Mouse (Mus musculus) brown adipose tissue, adult 24 weeks (tissue): ENCODE results near the gene Grip1. TPM values are rescaled to one million over a fixed set of nuclear protein-coding genes. Genes with fewer than 3 reads are reported as not detected.

ENCODE experiments used
- H3K27ac ChIP-seq: fragments of 200-500 bp; replicated peaks from 2 replicates; pipeline ENCODE4 v1.5.1; 2012; ENCODE audit warnings: low read depth, mild to moderate bottlenecking, low read length
- H3K4me1 ChIP-seq: fragments of 200-500 bp; 2 replicates; pipeline ENCODE4 v1.6.1; 2012; ENCODE audit warnings: low read length, mixed read lengths; ENCODE audit not compliant: control insufficient read depth, insufficient read depth, insufficient read length
- H3K4me3 ChIP-seq: fragments of 200-500 bp; 2 replicates; pipeline ENCODE4 v1.5.1; 2012; ENCODE audit warnings: low read depth, mild to moderate bottlenecking, low read length, moderate library complexity; ENCODE audit not compliant: insufficient read depth
- polyA plus RNA-seq: library from polyadenylated mRNA; stranded (reverse); fragments of >200 nt; gene quantifications from 2 replicates; pipeline ENCODE4 v1.2.4, GENCODE M21; 2012; ENCODE audit not compliant: missing spikeins, insufficient read depth, insufficient read length

Gene Grip1
- polyA plus RNA-seq, 1 experiment: not detected

- Histone ChIP-seq H3K4me1 (no peaks in the 10 kb centered on the region), H3K27ac (no peak overlapping the region), H3K4me3 (no peak overlapping the region)
These were observed 584.6 kb downstream of the Grip1 start for GRCm38 (mm10) chr10:120038194-120038593.

GRCm38 (mm10) chr10:120044237-120044636 is 590.6 kb downstream of the Grip1 start:
- Histone ChIP-seq H3K4me3 (no peak overlapping the region), H3K27ac (no peak overlapping the region), H3K4me1 (no peaks in the 10 kb centered on the region)

- no peaks in the 10 kb centered on the region for H3K4me1 ChIP-seq
- H3K4me3 ChIP-seq: no peak overlapping the region
These were observed 591.1 kb downstream of the Grip1 start for GRCm38 (mm10) chr10:120044714-120045234.

GRCm38 (mm10) chr10:120060579-120061237 is 607.1 kb downstream of the Grip1 start:
- no peak overlapping the region for H3K27ac ChIP-seq
- H3K4me1 ChIP-seq: no peaks in the 10 kb centered on the region
- no peak overlapping the region for H3K4me3 ChIP-seq

More at GRCm38 (mm10) chr10:120044714-120045234, 591.1 kb downstream of the Grip1 start:
- no peak overlapping the region for H3K27ac ChIP-seq

- H3K27ac ChIP-seq: no peak overlapping the region
- H3K4me1 ChIP-seq: no peaks in the 10 kb centered on the region
- H3K4me3 ChIP-seq: no peak overlapping the region
These were observed 607.9 kb downstream of the Grip1 start for GRCm38 (mm10) chr10:120061238-120062130.

GRCm38 (mm10) chr10:120064424-120064823 is 610.8 kb downstream of the Grip1 start:
- Histone ChIP-seq H3K27ac (no peak overlapping the region), H3K4me1 (no peaks in the 10 kb centered on the region), H3K4me3 (no peak overlapping the region)

- H3K27ac ChIP-seq: no peak overlapping the region
- H3K4me3 ChIP-seq: no peak overlapping the region
- no peaks in the 10 kb centered on the region for H3K4me1 ChIP-seq
These were observed 612.7 kb downstream of the Grip1 start for GRCm38 (mm10) chr10:120066319-120066718.

GRCm38 (mm10) chr10:120077850-120078249 is 624.2 kb downstream of the Grip1 start:
- Histone ChIP-seq H3K4me1 (no peaks in the 10 kb centered on the region), H3K4me3 (no peak overlapping the region), H3K27ac (no peak overlapping the region)

DNA sequence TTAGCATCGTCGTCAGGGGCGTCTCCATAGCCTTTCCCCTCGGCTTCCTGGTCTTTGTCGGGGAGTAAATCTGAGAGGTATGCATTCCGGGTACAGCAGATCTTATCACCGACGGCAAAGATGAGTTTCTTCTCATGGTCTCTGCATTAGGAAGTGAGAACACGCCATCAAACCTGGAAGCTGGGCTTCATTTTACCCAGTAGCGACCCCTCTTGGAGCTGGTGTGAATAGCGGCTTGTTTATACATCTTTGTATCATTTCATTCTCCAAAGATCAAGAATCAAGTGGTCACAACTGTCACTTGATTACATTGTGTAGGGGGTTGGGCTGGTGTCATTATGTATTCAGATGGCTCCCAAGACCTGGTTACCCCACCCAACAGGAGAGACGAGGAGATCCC is 638.9 kb downstream of the Grip1 start:
- Histone ChIP-seq H3K4me3 (no peak overlapping the region), H3K4me1 (no peaks in the 10 kb centered on the region), H3K27ac (no peak overlapping the region)

GRCm38 (mm10) chr10:120095136-120095535 is 641.5 kb downstream of the Grip1 start:
- no peak overlapping the region for H3K27ac ChIP-seq
- no peaks in the 10 kb centered on the region for H3K4me1 ChIP-seq
- H3K4me3 ChIP-seq: no peak overlapping the region

DNA sequence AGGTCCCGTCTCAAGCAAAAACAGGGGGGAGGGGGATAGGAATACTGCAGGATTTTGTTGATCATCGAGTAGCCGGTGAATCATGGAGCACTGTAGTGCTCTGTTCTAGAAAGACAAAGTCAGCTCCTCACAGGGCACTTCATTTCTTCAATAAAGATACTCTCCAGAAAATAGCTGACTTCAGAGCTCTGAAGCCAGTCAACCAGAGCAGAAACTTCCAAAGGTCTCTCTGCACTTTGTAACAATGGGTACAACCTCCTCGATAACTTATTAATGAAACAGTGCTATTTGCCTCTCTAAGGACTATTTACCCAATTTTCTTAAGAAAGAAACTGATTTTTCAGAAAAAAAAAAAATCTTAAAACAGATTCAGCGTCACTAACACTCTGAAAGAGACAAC is 642.1 kb downstream of the Grip1 start:
- H3K4me3 ChIP-seq: no peak overlapping the region
- H3K27ac ChIP-seq: no peak overlapping the region
- no peaks in the 10 kb centered on the region for H3K4me1 ChIP-seq

DNA sequence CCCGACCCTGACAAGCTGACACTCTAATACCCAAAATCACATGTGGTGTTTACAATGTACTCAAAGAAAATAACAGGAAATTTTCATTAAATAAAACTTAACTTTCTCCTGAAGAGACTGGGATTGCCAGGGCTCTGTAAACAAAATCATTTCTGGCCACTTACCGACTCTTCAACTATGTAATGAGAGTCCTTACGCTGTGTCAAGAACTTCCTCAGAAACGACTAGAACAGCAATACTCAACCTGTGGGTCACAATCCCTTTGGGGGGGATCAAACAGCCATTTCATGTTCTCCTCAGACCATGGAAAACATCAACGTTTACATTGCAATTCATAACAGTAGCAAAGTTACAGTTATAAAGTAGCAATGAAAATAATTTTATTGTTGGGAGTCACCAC is 643.9 kb downstream of the Grip1 start:
- H3K4me1 ChIP-seq: no peaks in the 10 kb centered on the region
- H3K27ac ChIP-seq: no peak overlapping the region

GRCm38 (mm10) chr10:120100806-120101205 is 647.2 kb downstream of the Grip1 start:
- no peak overlapping the region for H3K27ac ChIP-seq
- H3K4me1 ChIP-seq: no peaks in the 10 kb centered on the region
- no peak overlapping the region for H3K4me3 ChIP-seq

More for the DNA sequence above, 643.9 kb downstream of the Grip1 start:
- no peak overlapping the region for H3K4me3 ChIP-seq

DNA sequence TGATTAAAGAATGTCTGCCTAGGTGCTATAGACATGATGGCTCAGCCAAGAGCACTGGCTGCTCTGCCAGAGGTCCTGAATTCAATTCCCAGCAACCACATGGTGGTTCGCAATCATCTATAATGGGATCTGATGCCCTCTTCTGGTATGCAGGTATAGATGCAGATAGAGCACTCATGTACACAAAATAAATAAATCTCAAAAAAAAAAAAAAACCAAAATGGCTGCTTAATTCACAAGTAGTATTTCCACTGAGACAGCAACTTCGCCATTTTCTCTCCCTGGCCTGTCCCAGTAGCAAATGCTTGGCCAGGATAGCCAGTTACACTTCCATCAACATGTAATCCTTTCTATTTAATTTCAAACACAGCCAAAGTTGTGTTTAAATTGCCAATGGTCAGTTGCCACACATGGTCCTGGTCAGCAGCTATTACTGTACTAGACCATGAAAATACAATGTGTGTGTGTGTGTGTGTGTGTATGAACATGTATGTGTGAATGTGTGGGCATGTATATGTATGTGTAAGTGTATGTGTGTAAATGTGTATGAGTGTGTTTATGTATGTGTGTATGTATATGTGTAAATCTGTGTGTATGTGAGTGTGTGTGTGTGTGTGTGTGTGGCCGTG is 658.2 kb downstream of the Grip1 start:
- no peaks in the 10 kb centered on the region for H3K4me1 ChIP-seq
- peak overlapping the region; percentile 87 for H3K4me3 ChIP-seq
- no peak overlapping the region for H3K27ac ChIP-seq
